In genomic region chr1:154704558-154705185, GRCm38 (mm10) we compare ENCODE assay signal across 10 mouse cellular contexts.
A peak's percentile ranks its signal among the peaks of the same experiment; 100 is the strongest.
DNase-seq lines count a peak whose midpoint lies in the region; ATAC-seq and TF ChIP-seq lines count a peak whose summit lies in the region.
"Had no signal": no experiment of that assay in that cellular context is flagged by ENCODE, and none has a peak within 500 bp of the region (broad histone marks: within the 10 kb centered on the region; RNA-seq: fewer than 3 reads in every experiment).

No protein-coding gene starts in this region.

- H3K9me3 ChIP-seq in lung, embryonic 15.5 days: no peaks in the 10 kb centered on the region
- H3K9me3 ChIP-seq in embryonic facial prominence, embryonic 14.5 days (ENCODE audit: control insufficient read depth, low read length): no peaks in the 10 kb centered on the region
- no peaks in the 10 kb centered on the region for H3K9me3 ChIP-seq in hindbrain, embryonic 14.5 days (ENCODE audit: control insufficient read depth, low read length)
- no peaks in the 10 kb centered on the region for H3K9me3 ChIP-seq in neural tube, embryonic 14.5 days (ENCODE audit: control insufficient read depth, low read length)

- no peak overlapping the region for H3K27ac ChIP-seq in lung, embryonic 15.5 days
- H3K27ac ChIP-seq in embryonic facial prominence, embryonic 14.5 days (replicated peaks; ENCODE audit: low read depth, low read length): no peak overlapping the region
- 0 out of 2 replicates have a peak overlapping the region, but pooled peaks have one; percentile 17 for H3K27ac ChIP-seq in hindbrain, embryonic 14.5 days
- peak overlapping the region; percentile 55 for H3K27ac ChIP-seq in neural tube, embryonic 14.5 days (ENCODE audit: low read depth, low read length)

- H3K36me3 ChIP-seq in lung, embryonic 15.5 days: no peaks in the 10 kb centered on the region
- H3K36me3 ChIP-seq in embryonic facial prominence, embryonic 14.5 days (ENCODE audit: control insufficient read depth, insufficient read depth, low read length): no peaks in the 10 kb centered on the region
- peaks cover 6% of the 10 kb centered on the region; the same call in 1 of the 2 replicates for H3K36me3 ChIP-seq in hindbrain, embryonic 14.5 days (replicated peaks; ENCODE audit: control insufficient read depth, insufficient read depth)
- no peaks in the 10 kb centered on the region for H3K36me3 ChIP-seq in neural tube, embryonic 14.5 days (ENCODE audit: control insufficient read depth, insufficient read depth, low read length)
- H3K36me3 ChIP-seq: G1E had no signal

- H3K9ac ChIP-seq in lung, embryonic 15.5 days: no peak overlapping the region
- no peak overlapping the region for H3K9ac ChIP-seq in embryonic facial prominence, embryonic 14.5 days (ENCODE audit: low read depth, low read length)
- H3K9ac ChIP-seq in hindbrain, embryonic 14.5 days: no peak overlapping the region
- H3K9ac ChIP-seq in neural tube, embryonic 14.5 days (replicated peaks; ENCODE audit: low read depth, low read length): no peak overlapping the region

- no peaks in the 10 kb centered on the region for H3K27me3 ChIP-seq in lung, embryonic 15.5 days
- no peaks in the 10 kb centered on the region for H3K27me3 ChIP-seq in embryonic facial prominence, embryonic 14.5 days (replicated peaks; ENCODE audit: control insufficient read depth, insufficient read depth, low read length)
- no peaks in the 10 kb centered on the region for H3K27me3 ChIP-seq in hindbrain, embryonic 14.5 days (ENCODE audit: control insufficient read depth, insufficient read depth, low read length)
- H3K27me3 ChIP-seq in neural tube, embryonic 14.5 days (ENCODE audit: control insufficient read depth, insufficient read depth, low read length): no peaks in the 10 kb centered on the region

- no peak for TF ChIP-seq CTCF in lung, adult 2 months (IDR thresholded peaks at IDR 0.05; ENCODE audit: insufficient read depth, low read length)

- 43% methylated on average over 11 of the region's 11 CpGs for WGBS in lung, embryonic 15.5 days
- WGBS in embryonic facial prominence, embryonic 14.5 days: 37% methylated on average over 11 of the region's 11 CpGs
- 52% methylated on average over 11 of the region's 11 CpGs for WGBS in hindbrain, embryonic 14.5 days
- 51% methylated on average over 11 of the region's 11 CpGs for WGBS in neural tube, embryonic 14.5 days
- 62% methylated on average over 11 of the region's 11 CpGs for WGBS in lung, adult 2 months

- no peak overlapping the region for H3K4me2 ChIP-seq in lung, embryonic 15.5 days
- H3K4me2 ChIP-seq in embryonic facial prominence, embryonic 14.5 days (ENCODE audit: low read depth, low read length): no peak overlapping the region
- no peak overlapping the region for H3K4me2 ChIP-seq in hindbrain, embryonic 14.5 days (replicated peaks)
- no peak overlapping the region for H3K4me2 ChIP-seq in neural tube, embryonic 14.5 days (ENCODE audit: low read depth, low read length)

- no peak for DNase-seq in lung, postnatal 10 days
- DNase-seq in embryonic facial prominence, embryonic 14.5 days (ENCODE audit: low spot score): peak; percentile 82
- peak; percentile 68 for DNase-seq in hindbrain, embryonic 14.5 days (ENCODE audit: low spot score)
- no peak for DNase-seq in thymus, postnatal 0 days (ENCODE audit: low spot score)
- no peak for DNase-seq in lung, adult 2 months
- no peak for DNase-seq in B cell, adult 2 months

- H3K4me3 ChIP-seq in lung, embryonic 15.5 days: no peak overlapping the region
- H3K4me3 ChIP-seq in embryonic facial prominence, embryonic 14.5 days (ENCODE audit: low read depth, low read length): no peak overlapping the region
- no peak overlapping the region for H3K4me3 ChIP-seq in hindbrain, embryonic 14.5 days (replicated peaks; ENCODE audit: low read length)
- no peak overlapping the region for H3K4me3 ChIP-seq in neural tube, embryonic 14.5 days (ENCODE audit: low read depth, low read length)
- H3K4me3 ChIP-seq in lung, adult 2 months (replicated peaks; ENCODE audit: extremely low read depth, low read depth, low read length): no peak overlapping the region
- H3K4me3 ChIP-seq: erythroblast, embryonic 14.5 days had no signal

- no peak for TF ChIP-seq POLR2A in lung, adult 2 months (IDR thresholded peaks at IDR 0.05; ENCODE audit: borderline replicate concordance, extremely low read depth, low read depth, low read length)

- peaks cover 6% of the 10 kb centered on the region; the same call in 1 of the 2 replicates for H3K4me1 ChIP-seq in lung, embryonic 15.5 days
- peaks cover 10% of the 10 kb centered on the region; the same call in 1 of the 2 replicates for H3K4me1 ChIP-seq in embryonic facial prominence, embryonic 14.5 days (ENCODE audit: control insufficient read depth, insufficient read depth, low read length)
- peaks cover 14% of the 10 kb centered on the region; the same call in 1 of the 2 replicates for H3K4me1 ChIP-seq in hindbrain, embryonic 14.5 days (replicated peaks; ENCODE audit: control insufficient read depth, insufficient read depth, low read length)
- H3K4me1 ChIP-seq in neural tube, embryonic 14.5 days (ENCODE audit: control insufficient read depth, insufficient read depth, low read length): peaks cover 5% of the 10 kb centered on the region; the same call in 1 of the 2 replicates
- H3K4me1 ChIP-seq in lung, adult 2 months (ENCODE audit: control insufficient read depth, insufficient read depth, low read length): no peaks in the 10 kb centered on the region

- peak; percentile 74 for ATAC-seq in lung, embryonic 15.5 days (ENCODE audit: borderline replicate concordance, extremely low read depth, low FRiP score, low TSS enrichment)
- ATAC-seq in embryonic facial prominence, embryonic 14.5 days (ENCODE audit: low read depth): peak; percentile 81
- peak; percentile 68 for ATAC-seq in hindbrain, embryonic 14.5 days (ENCODE audit: low FRiP score)
- ATAC-seq in neural tube, embryonic 14.5 days (ENCODE audit: low read depth): peak; percentile 69; the same call in 1 of the 2 replicates

Comparison
In these comparisons a context has a peak if more than half of its experiments do, and no peak if none do; other contexts are left out.
1. H3K27ac ChIP-seq: peak in hindbrain, embryonic 14.5 days (single experiment) and neural tube, embryonic 14.5 days (single experiment); none in lung, embryonic 15.5 days (single experiment) and embryonic facial prominence, embryonic 14.5 days (single experiment).
2. DNase-seq: peak in embryonic facial prominence, embryonic 14.5 days (single experiment) and hindbrain, embryonic 14.5 days (single experiment); none in lung, postnatal 10 days (single experiment), thymus, postnatal 0 days (single experiment), lung, adult 2 months (single experiment) and B cell, adult 2 months (0 of 2).
3. Peak in every context shown above with its lines, with median percentiles within 50 percentile points of each other: ATAC-seq.